Mouse (Mus musculus): ENCODE measurements at regions not wholly inside any gene's neighbourhood (a gene's known extent, or its start where the extent isn't known, plus 50 kb on each side); places are given as distances from the start of the nearest gene placed in this dataset.

DNA sequence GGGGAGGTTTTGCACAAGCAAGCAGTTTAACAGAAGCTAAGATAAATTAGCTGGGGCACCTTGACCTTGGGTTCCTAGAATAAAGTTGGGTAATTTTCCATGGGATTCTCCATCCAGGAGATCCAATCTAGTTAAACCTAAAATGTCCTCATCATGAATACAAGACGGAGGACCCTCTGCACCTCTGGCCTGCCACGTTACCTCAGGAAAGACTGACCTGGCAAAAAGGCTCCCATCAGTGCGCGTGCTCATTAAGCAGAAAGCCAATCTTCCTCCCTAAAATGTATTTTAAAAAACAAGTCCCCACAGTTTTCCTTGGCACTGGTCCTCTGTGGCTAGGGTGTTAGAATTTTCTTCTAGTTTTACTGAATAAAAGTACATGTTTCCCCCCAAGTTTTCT lies 134.9 kb downstream of the Foxo1 start:
- no peak for TF ChIP-seq EP300 (IDR thresholded peaks at IDR 0.05; ENCODE audit: low read depth)
- no peak for TF ChIP-seq CTCF (IDR thresholded peaks at IDR 0.05; ENCODE audit: low read depth)
